Mouse (Mus musculus) midbrain, embryonic 15.5 days (tissue): ENCODE measurements around the gene Csmd2. TPM values are rescaled to one million over a fixed set of nuclear protein-coding genes. Genes with fewer than 3 reads are reported as not detected.
A peak's percentile ranks its signal among the peaks of the same experiment; 100 is the strongest.

Experiments used
- ATAC-seq: fragments of 200-750 bp; cut with Nextera tagmentation; replicated peaks from 2 replicates; pipeline ENCODE4 v1.8.0; 2017; ENCODE audit warnings: moderate TSS enrichment
- H3K27ac ChIP-seq: fragments of 300-500 bp; sonication (generic); 2 replicates; pipeline ENCODE4 v1.5.1; 2015; ENCODE audit warnings: mild to moderate bottlenecking, inconsistent platforms
- H3K27me3 ChIP-seq: fragments of 300-500 bp; sonication (generic); replicated peaks from 2 replicates; pipeline ENCODE4 v1.6.1; 2015; ENCODE audit warnings: inconsistent platforms
- H3K36me3 ChIP-seq: fragments of 300-500 bp; sonication (generic); replicated peaks from 2 replicates; pipeline ENCODE4 v1.6.1; 2015; ENCODE audit warnings: inconsistent platforms
- H3K4me1 ChIP-seq: fragments of 300-500 bp; sonication (generic); 2 replicates; pipeline ENCODE4 v1.6.1; 2015; ENCODE audit warnings: inconsistent platforms
- H3K4me2 ChIP-seq: fragments of 300-500 bp; sonication (generic); 2 replicates; pipeline ENCODE4 v1.6.1; 2015; ENCODE audit warnings: inconsistent platforms, mild to moderate bottlenecking, moderate library complexity
- H3K4me3 ChIP-seq: fragments of 300-500 bp; sonication (generic); 2 replicates; pipeline ENCODE4 v1.5.1; 2015; ENCODE audit warnings: mild to moderate bottlenecking, inconsistent platforms
- H3K9ac ChIP-seq: fragments of 300-500 bp; sonication (generic); 2 replicates; pipeline ENCODE4 v1.6.1; 2015; ENCODE audit warnings: mild to moderate bottlenecking, inconsistent platforms
- H3K9me3 ChIP-seq: fragments of 300-500 bp; sonication (generic); 2 replicates; pipeline ENCODE4 v1.6.1; 2016; ENCODE audit warnings: inconsistent platforms
- WGBS: fragments of 180-500 bp; shearing (Covaris S2); methylation state at CpG from one replicate; pipeline ENCODE4 v1.1.7; 2015; ENCODE audit warnings: mixed read lengths; 5-methylcytosine and 5-hydroxymethylcytosine counted together
- polyA plus RNA-seq: library from polyadenylated mRNA; unstranded; fragments of >200 nt; fragmentation: Nextera tagmentation; extraction: Ambion mirVana; gene quantifications from 2 replicates; pipeline ENCODE4 v1.2.1, GENCODE M21; 2015

The Csmd2 gene
- polyA plus RNA-seq, 1 experiment from 2014 or later = 15.1 TPM

DNA sequence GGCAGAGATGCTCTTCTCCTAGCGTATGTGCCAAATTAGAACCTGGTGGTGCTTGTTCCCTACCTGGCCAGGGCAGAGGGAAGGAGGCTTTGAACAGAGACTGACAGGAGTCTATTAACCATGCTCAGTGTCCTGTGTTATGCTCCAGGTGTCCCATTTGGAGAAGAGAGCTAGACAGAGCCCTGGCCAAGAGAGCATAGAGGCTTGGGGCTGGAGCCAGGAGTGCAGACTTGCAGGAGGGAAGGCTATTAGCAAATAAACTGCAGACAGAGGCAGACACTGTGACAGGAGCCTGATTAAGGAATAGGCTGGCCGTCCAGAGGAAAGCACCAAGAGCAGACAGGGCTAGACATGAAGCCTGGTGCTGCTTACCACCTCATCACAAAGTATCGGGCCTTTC, 164.4 kb downstream of the Csmd2 start:
- H3K36me3 ChIP-seq = no peaks in the 10 kb centered on the region
- ATAC-seq = no peak
- H3K27me3 ChIP-seq = no peaks in the 10 kb centered on the region
- peaks cover 23% of the 10 kb centered on the region; the same call in 1 of the 2 replicates for H3K4me1 ChIP-seq
- H3K9ac ChIP-seq = no peak overlapping the region
- WGBS = 71% methylated on average over 3 of the region's 3 CpGs
- no peak overlapping the region for H3K4me3 ChIP-seq
- 0 out of 2 replicates have a peak overlapping the region, but pooled peaks have one; percentile 5 for H3K27ac ChIP-seq
- no peaks in the 10 kb centered on the region for H3K9me3 ChIP-seq
- no peak overlapping the region for H3K4me2 ChIP-seq

DNA sequence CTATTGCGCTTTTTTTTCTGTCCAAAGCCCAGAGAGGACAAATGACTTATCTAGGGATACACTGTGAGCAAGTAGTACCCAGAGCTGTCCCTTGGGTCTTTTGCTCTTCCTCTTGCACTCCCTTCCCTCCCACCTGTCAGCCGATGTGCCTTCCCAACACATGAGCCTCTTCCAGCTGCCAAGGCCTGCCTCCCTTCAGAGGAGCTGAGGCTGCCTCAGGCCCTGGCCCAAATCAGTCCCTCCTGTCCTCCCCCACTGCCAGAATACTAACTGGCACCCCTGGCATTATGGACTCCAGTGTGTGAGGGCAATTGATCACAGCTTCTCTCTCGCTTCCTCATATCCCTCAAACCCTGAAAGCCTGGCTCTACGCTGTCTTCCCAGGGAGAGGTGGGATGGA, 165.5 kb downstream of the Csmd2 start:
- ATAC-seq = no peak
- Histone ChIP-seq H3K4me1 (peaks cover 23% of the 10 kb centered on the region; the same call in 1 of the 2 replicates), H3K27ac (no peak overlapping the region)

DNA sequence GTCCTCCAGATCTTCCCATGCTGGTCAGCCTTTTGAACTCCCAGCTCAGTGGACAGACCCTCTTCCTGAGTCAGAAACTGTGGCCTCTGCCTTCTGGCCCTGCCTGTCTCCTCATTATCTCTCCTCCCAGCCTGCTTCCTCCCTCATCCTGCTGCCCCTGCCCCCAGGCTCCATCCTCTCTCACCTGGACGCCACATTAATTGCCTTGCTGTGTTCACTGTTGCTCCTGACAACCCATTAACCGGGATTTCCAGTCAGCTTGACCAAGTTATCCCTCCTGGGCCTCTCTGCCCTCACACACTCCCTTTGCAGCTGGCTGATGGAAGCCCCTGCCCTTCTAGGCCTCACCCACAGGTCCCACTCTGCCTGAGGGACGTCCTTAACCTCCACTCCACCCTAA, 167.6 kb downstream of the Csmd2 start:
- Histone ChIP-seq H3K9me3 (no peaks in the 10 kb centered on the region), H3K27ac (no peak overlapping the region; the same call in 1 of the 2 replicates), H3K27me3 (no peaks in the 10 kb centered on the region), H3K4me3 (no peak overlapping the region), H3K36me3 (no peaks in the 10 kb centered on the region), H3K4me1 (peaks cover 23% of the 10 kb centered on the region; the same call in 1 of the 2 replicates), H3K4me2 (no peak overlapping the region), H3K9ac (no peak overlapping the region)
- no peak for ATAC-seq
- 22% methylated on average over 3 of the region's 3 CpGs for WGBS

More for the DNA sequence above, 165.5 kb downstream of the Csmd2 start:
- H3K36me3 ChIP-seq = no peaks in the 10 kb centered on the region
- WGBS = 92% methylated on average over 4 of the region's 4 CpGs
- no peak overlapping the region for H3K4me3 ChIP-seq
- H3K9me3 ChIP-seq = no peaks in the 10 kb centered on the region
- no peak overlapping the region for H3K9ac ChIP-seq
- H3K4me2 ChIP-seq = no peak overlapping the region
- H3K27me3 ChIP-seq = no peaks in the 10 kb centered on the region

GRCm38 (mm10) chr4:128160656-128161055, 173.0 kb downstream of the Csmd2 start:
- 69% methylated on average over 2 of the region's 2 CpGs for WGBS
- no peaks in the 10 kb centered on the region for H3K36me3 ChIP-seq
- no peak overlapping the region for H3K4me3 ChIP-seq
- no peaks in the 10 kb centered on the region for H3K27me3 ChIP-seq
- H3K4me1 ChIP-seq = peaks cover 4% of the 10 kb centered on the region; the same call in 1 of the 2 replicates
- no peaks in the 10 kb centered on the region for H3K9me3 ChIP-seq
- no peak for ATAC-seq
- no peak overlapping the region for H3K4me2 ChIP-seq
- H3K9ac ChIP-seq = no peak overlapping the region
- no peak overlapping the region for H3K27ac ChIP-seq

- Histone ChIP-seq H3K9me3 (no peaks in the 10 kb centered on the region), H3K4me2 (no peak overlapping the region), H3K4me3 (no peak overlapping the region), H3K36me3 (no peaks in the 10 kb centered on the region), H3K4me1 (peaks cover 5% of the 10 kb centered on the region), H3K9ac (no peak overlapping the region), H3K27me3 (no peaks in the 10 kb centered on the region), H3K27ac (no peak overlapping the region)
- WGBS = 92% methylated on average over 8 of the region's 8 CpGs
- no peak for ATAC-seq
Observed at GRCm38 (mm10) chr4:128170181-128170580, 182.5 kb downstream of the Csmd2 start.

- ATAC-seq = no peak
- Histone ChIP-seq H3K4me1 (peaks cover 15% of the 10 kb centered on the region), H3K4me3 (no peak overlapping the region), H3K27ac (no peak overlapping the region), H3K36me3 (no peaks in the 10 kb centered on the region), H3K9me3 (no peaks in the 10 kb centered on the region), H3K4me2 (no peak overlapping the region), H3K9ac (no peak overlapping the region), H3K27me3 (no peaks in the 10 kb centered on the region)
- WGBS = 88% methylated on average over 9 of the region's 9 CpGs
Observed at GRCm38 (mm10) chr4:128171233-128171632, 183.6 kb downstream of the Csmd2 start.

DNA sequence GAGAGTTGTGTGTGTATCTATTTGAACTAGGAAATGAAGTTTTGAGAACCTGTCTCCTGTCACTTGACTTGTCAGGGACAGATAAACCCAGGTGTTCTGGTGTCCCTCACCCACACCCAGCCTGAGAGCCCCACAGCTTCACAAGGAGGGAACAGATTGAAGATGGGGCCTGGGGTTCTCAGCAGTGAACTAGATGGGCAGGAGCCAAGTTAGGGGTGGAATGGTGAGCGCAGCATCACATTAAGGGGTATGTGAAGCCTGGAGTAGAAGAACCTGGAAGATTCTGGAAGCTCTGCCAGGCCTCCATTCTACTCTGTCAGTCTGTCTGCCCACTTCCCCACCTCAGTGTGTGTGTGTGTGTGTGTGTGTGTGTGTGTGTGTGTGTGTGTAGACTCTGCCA, 184.0 kb downstream of the Csmd2 start:
- H3K27ac ChIP-seq = no peak overlapping the region
- no peak overlapping the region for H3K4me3 ChIP-seq
- WGBS = 74% methylated on average over 1 of the region's 1 CpGs
- H3K9ac ChIP-seq = no peak overlapping the region
- H3K9me3 ChIP-seq = no peaks in the 10 kb centered on the region
- no peaks in the 10 kb centered on the region for H3K27me3 ChIP-seq
- no peak for ATAC-seq
- no peaks in the 10 kb centered on the region for H3K36me3 ChIP-seq
- H3K4me1 ChIP-seq = peaks cover 20% of the 10 kb centered on the region
- H3K4me2 ChIP-seq = no peak overlapping the region

GRCm38 (mm10) chr4:128178974-128179373, 191.3 kb downstream of the Csmd2 start:
- Histone ChIP-seq H3K27me3 (no peaks in the 10 kb centered on the region), H3K27ac (peak overlapping the region; percentile 59), H3K4me1 (peaks cover 51% of the 10 kb centered on the region), H3K9ac (no peak overlapping the region), H3K4me3 (no peak overlapping the region), H3K9me3 (no peaks in the 10 kb centered on the region), H3K4me2 (no peak overlapping the region), H3K36me3 (no peaks in the 10 kb centered on the region)
- WGBS = 34% methylated on average over 8 of the region's 8 CpGs
- ATAC-seq = peak; percentile 64

GRCm38 (mm10) chr4:128179581-128179980, 191.9 kb downstream of the Csmd2 start:
- H3K36me3 ChIP-seq = no peaks in the 10 kb centered on the region
- peaks cover 53% of the 10 kb centered on the region for H3K4me1 ChIP-seq
- H3K9me3 ChIP-seq = no peaks in the 10 kb centered on the region
- ATAC-seq = 0 out of 2 replicates have a peak, but pooled peaks have one; percentile 15
- no peak overlapping the region for H3K4me3 ChIP-seq
- H3K27ac ChIP-seq = peak overlapping the region; percentile 59
- H3K9ac ChIP-seq = no peak overlapping the region
- 72% methylated on average over 2 of the region's 2 CpGs for WGBS
- no peaks in the 10 kb centered on the region for H3K27me3 ChIP-seq
- no peak overlapping the region for H3K4me2 ChIP-seq

- H3K9ac ChIP-seq = no peak overlapping the region
- no peak for ATAC-seq
- no peak overlapping the region for H3K4me2 ChIP-seq
- no peaks in the 10 kb centered on the region for H3K9me3 ChIP-seq
- H3K4me1 ChIP-seq = peaks cover 25% of the 10 kb centered on the region; the same call in 1 of the 2 replicates
- H3K27me3 ChIP-seq = no peaks in the 10 kb centered on the region
- H3K4me3 ChIP-seq = no peak overlapping the region
- H3K36me3 ChIP-seq = no peaks in the 10 kb centered on the region
- 89% methylated on average over 1 of the region's 1 CpGs for WGBS
- H3K27ac ChIP-seq = 0 out of 2 replicates have a peak overlapping the region, but pooled peaks have one; percentile 7
Observed at GRCm38 (mm10) chr4:128184747-128185146, 197.1 kb downstream of the Csmd2 start.

DNA sequence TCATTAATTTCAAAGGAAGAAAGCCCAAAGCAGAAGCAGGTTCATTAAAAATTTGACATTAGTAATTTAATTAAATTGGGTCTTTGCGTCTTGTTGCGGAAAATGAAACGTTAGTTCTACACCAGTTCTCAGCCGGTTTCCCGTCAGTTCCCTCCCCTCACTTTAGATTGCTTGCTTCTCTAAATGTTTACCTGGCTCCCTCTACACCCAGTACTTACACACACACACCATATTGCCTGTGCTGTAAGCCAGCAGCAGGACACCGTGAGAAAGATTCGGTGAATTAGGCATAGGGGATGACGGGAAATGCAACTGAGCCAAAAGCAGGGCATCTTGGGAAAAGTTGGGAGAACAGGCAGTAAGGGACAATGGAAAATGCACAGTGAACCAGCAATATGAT, 206.8 kb downstream of the Csmd2 start:
- no peak for ATAC-seq
- Histone ChIP-seq H3K4me2 (no peak overlapping the region), H3K36me3 (no peaks in the 10 kb centered on the region), H3K4me3 (no peak overlapping the region), H3K9me3 (no peaks in the 10 kb centered on the region), H3K9ac (no peak overlapping the region), H3K27ac (no peak overlapping the region), H3K27me3 (no peaks in the 10 kb centered on the region), H3K4me1 (no peaks in the 10 kb centered on the region)
- WGBS = 83% methylated on average over 8 of the region's 8 CpGs

- ATAC-seq = no peak
- H3K9ac ChIP-seq = no peak overlapping the region
Observed at GRCm38 (mm10) chr4:128217991-128218595, 230.4 kb downstream of the Csmd2 start.

GRCm38 (mm10) chr4:128224453-128224852, 236.8 kb downstream of the Csmd2 start:
- Histone ChIP-seq H3K4me2 (no peak overlapping the region), H3K27me3 (no peaks in the 10 kb centered on the region), H3K4me1 (peaks cover 16% of the 10 kb centered on the region), H3K9ac (no peak overlapping the region), H3K4me3 (no peak overlapping the region), H3K9me3 (no peaks in the 10 kb centered on the region), H3K27ac (no peak overlapping the region), H3K36me3 (no peaks in the 10 kb centered on the region)
- no peak for ATAC-seq
- 57% methylated on average over 6 of the region's 6 CpGs for whole genome bisulfite sequencing

More at GRCm38 (mm10) chr4:128217991-128218595, 230.4 kb downstream of the Csmd2 start:
- Histone ChIP-seq H3K4me3 (no peak overlapping the region), H3K9me3 (no peaks in the 10 kb centered on the region), H3K36me3 (no peaks in the 10 kb centered on the region), H3K27me3 (no peaks in the 10 kb centered on the region), H3K27ac (no peak overlapping the region), H3K4me2 (no peak overlapping the region), H3K4me1 (peaks cover 9% of the 10 kb centered on the region; the same call in 1 of the 2 replicates)
- WGBS = 65% methylated on average over 13 of the region's 13 CpGs
